Mouse (Mus musculus): ENCODE measurements around the gene Klf6.

Klf6 gene

DNA sequence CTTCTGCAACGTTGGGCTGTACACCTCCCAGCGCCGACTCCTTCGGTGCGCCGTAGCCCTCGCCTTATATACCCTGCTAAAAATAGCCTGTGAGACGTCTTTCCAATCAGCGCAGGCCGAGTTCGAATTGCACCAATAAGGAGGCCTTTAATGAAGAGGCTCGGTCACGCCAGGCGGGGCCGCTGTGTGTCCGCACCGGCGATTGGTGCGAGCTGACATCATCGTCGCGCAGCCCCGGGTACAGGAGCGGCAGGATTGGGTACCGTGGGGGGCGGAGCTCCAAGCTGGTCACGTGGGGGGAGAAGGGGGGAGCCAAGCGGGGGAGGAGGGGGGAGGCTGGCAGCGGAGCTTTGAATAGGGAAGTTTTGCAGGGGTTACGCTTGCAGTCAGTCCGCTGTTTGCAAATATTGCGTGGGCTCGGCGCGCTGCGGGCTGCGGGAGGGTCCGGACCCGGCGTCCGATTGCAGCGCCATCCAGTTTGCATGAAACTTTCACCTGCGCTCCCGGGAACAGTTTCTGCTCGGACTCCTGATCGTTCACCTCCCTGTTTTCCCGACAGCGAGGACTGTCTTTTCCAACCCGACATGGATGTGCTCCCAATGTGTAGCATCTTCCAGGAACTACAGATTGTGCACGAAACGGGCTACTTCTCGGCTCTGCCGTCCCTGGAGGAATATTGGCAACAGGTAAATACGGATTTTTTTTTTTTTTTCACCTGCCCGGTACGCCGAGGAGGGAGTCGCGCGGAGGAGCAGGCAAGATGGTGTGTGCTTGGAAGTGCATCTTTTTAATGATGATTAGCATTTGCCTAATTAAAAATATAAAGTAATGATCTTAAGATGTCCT, at the start of gene Klf6:
Gene Klf6 (plus strand): TSS at position 326 of the 846 bp plus-strand sequence.
- peak; percentile 99 to 100 for DNase-seq (ENCODE audit: low spot score in 2 of 2)

DNA sequence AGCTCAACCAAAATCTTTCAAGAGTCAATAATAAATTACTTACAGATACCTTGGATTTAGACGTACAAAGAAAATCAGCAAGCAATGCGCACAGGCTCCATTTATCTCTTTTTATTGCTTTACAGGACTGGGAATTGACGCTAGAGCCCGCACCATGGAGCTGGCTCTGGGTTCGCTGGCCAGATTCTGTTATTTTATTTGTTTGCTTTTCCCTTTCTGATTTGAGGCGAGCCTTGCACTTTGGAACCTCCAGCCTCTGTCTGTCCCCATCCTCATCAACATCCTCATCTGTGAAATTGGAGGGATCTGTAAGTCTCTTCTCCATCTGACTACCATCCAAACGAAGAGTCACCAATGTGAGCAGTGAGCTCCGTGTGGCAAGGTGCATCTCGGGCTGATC, 47.8 kb upstream of the Klf6 start:
- DNase-seq (ENCODE audit: low spot score in 2 of 2): no peak

DNA sequence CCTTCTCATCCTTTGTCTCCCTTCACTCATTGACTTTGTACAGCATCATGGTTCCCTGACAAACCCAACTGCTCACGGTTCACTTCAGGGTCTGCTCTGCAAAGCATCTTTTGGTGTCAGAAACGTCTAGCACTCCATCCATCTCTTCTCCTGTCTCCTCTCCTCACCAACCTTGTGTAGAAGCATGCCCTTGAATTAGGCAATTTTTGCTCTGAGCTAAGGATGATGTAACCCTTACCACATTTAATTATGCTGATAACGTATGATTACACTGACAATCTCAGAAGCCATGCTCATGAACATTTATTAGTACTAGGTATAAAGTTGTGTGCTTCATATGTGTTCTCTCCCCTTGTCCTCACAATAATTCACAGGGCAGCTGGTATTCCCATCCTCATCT, 44.0 kb upstream of the Klf6 start:
- DNase-seq (ENCODE audit: low spot score in 2 of 2): no peak

DNA sequence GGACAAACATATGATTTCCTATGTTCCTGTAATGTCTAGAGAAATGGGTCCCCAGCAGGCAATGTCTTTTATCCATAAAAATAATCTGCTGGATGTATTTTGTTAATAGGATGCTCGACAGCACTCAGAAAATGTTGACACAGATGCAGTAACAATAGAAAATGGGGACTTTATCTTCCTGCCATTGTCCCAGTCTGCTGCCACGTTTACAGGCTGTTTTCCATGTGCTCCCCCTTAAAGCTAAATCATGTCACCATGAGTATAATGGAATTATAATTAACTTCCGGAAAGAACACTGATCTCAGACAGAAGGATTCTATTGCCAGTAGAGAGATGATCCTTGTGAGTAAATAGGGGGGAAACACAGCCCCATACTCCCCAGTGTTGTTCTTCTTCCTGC, 42.1 kb upstream of the Klf6 start:
- no peak for DNase-seq (ENCODE audit: low spot score in 2 of 2)

DNA sequence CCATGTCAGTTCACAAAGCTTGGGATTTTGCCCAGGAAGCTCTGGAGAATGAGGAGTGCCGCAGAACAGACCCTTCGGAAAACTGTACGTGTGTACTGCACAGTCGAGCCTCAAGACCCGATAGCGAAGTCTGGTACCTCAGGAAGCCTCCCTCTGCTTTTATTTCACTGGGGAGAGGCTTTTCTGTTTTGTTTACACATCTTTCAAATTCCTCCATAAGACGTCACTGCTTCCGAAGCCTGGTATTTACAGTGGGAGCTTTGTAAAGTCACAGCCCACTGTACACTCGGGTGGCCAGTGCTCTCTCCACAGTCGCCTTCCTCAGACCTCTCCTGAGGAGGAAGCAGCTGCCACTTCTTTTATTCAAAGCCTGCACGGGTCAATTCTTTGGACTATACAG, 38.7 kb upstream of the Klf6 start:
- no peak for DNase-seq (ENCODE audit: low spot score in 2 of 2)

DNA sequence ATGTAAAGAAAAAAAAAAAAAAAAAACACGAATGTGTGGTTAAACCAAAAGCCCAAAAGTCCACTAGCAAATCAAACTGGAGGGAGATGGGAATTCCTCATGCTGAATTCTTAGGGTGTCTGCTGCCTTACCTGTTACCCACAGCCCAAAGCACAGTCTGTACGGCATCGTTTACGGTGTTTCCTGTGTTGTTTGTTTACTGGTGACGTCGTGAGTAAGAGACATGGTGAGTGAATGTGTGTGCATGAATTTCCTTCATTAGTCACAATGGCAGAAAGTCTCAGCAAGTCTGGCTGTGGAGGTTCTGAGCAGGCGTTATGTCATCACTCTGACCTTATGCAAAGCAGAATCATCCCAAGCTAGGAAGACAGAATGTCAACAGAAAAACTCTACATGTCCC, 38.1 kb upstream of the Klf6 start:
- DNase-seq (ENCODE audit: low spot score in 2 of 2): no peak

DNA sequence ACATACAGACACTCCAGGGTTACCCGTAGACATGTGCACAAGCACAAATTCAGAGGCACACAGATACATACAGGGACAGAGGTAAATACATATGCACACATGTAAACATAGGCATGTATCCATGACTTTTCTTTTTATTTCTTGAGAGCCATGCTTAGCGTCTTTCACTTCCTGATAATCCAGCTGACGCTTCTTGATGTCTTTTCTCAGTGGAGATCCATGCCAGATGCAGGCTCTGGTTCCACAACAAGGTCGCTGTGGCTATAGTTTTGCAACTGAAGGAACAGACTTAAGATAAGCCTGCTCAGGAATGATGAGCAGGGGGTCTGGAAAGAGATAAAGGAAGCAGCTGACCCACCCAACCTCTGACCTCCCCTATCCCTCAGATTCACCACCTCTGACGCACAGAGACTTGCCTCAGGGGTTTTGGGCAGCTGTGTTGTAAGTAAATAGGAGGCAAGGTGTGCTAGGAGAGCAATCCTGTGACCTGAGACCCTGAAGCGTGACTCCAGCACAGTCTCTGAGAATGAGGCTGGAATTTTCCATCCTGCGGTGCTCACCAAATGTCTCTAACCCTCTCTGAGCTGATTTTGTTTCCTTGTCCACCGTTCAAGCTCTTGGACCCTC, 37.0 kb upstream of the Klf6 start:
- DNase-seq (ENCODE audit: low spot score in 2 of 2): no peak

DNA sequence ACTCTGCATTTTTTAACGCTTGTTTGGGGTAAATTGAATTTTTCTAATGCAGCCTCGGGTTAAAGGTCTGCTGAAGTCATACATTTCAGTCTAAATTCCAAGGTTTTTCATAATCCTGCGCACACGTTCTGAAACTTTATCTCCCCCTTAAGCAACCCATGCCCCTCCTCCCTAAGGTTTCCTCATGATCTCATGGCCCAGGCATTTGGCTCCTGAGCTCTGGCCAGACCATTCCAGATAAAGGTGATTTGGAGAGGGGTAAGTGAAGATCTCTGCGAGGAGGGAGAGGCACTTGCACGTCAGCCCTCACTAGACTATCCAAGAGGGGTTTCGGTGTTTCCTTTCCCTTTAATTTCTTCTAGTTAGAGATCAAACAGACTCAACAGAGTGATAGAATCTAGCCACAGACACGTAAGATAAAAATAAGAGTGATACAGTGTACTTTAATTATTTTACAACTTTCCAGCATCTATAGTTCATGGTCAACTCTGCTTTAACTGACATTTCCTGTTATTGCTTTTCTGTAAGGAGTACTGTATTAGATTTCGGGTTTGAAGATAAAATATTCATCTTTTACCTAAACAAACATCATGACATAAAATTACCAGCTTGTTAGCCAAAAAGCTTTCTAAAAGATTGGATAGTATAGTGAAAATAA, 35.0 kb upstream of the Klf6 start:
- DNase-seq (ENCODE audit: low spot score in 2 of 2): no peak

DNA sequence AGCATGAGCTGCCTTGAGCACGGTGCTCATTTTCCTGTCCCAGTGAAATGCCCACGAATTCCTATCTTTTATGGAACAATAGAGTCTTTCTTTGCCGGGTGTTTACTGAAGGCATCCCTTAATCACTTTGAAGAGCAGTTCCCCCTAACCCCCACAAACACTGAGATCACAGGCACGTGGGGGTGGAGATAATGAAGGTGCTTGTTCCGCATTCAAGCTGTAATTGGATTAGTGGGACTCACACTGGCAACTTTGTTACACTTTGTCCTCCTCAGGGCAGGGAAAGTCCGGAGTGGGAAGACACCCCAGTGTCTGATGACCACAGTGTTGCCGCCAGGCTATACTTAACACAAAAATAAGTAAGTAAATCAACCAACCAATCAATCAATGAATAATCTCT, 29.3 kb upstream of the Klf6 start:
- no peak for DNase-seq (ENCODE audit: low spot score in 2 of 2)

DNA sequence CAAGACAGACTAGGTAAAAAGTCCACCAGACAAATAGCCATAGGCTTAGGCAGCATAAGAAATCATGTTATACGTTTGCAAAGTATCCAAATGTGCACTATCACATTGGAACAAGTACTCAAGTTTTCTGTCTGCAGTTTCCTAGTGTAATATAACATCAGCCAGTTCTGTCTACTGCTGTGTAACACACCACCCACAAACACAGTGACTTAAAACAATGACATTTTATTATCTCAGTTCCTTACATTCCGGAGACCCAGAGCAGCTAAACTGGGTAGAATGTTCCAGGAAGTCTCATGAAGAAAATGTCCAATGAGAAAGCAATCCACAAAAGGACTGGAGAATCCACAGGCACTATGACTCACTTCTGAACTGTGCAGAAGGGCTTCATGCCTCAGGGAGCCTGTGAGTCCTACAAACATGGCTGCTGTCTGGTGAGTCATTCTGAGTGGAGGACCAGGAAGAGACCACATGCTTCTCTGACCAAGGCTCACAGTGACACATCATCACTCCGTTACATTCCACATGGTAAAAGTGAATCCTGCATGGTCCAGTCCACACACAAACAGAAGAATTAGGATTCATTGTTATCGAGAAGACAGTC, 24.0 kb upstream of the Klf6 start:
- no peak for DNase-seq (ENCODE audit: low spot score in 2 of 2)

DNA sequence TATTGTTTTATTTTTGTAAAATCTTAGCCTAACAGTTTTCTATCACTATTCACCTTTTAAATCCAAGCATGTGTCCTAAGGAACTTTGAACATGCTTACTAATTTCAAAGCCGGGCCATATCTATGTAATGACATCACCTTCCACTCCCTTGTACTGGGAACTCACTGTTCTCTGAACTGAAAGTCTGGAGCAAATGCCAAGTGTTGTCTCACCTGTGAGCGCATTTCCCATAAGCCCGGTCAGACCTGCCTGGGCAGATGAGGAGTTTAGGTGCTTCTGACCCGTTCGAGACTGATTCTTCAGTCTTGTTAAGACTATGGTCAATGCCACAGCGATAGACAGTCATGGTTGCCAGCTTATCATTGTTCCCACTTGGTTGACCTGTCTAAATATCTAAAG, 19.9 kb upstream of the Klf6 start:
- no peak for DNase-seq (ENCODE audit: low spot score in 2 of 2)

DNA sequence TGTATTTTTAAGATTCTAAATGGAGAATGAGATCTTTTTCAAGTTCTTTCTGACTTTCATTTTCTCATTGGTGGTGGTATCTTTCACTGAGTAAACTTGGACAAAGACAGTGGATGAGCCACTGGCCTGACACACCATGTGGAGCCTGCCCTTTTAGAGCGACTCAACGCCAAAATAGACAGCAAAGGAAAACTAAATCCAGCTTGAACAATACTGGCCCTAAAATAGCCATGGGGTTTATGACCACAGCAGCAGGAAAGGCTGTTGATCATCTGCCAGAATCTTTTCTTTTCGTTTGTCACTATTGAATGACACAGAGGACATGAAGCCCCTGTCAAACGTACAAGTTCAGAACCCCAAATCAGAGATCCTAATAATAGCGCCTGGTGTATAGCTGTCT, 18.4 kb upstream of the Klf6 start:
- no peak for DNase-seq (ENCODE audit: low spot score in 2 of 2)

DNA sequence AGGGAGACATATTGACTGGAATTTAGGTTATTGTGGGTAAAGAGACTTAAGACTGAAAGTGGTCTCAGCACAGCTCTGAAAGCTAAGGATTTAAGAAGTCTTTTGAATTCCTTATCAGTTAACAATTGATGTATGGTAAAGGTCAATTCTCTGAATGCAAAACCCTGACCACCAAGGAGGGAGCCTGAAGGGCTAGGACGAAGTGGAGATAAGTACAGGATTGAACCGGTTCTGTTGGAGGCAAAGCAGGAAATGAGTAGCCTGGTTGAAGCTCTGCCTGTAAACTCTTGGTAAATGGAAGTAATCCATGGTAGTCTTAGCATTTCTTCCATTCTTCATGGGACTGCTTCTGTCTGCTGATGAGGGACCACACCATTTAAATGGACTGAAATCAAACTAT, 17.5 kb upstream of the Klf6 start:
- no peak for DNase-seq (ENCODE audit: low spot score in 2 of 2)

DNA sequence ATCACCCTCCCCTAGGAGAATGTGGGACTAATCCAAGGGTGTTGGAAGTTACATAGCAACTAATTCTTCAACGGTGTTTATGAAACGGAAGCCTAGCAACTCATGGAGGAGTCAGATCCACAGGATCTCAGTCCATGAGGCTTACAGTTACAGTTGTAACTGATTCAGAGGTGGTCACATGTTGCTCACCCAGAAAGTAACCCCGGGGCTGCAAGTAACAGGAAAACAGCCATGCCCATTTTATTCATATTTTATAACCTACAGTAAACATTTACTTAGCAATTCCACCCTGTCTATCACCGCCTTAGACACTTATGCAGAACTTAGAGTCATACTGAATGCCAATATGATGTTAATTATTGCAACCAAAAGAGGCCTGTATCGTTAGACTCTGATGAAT, 16.9 kb upstream of the Klf6 start:
- DNase-seq (ENCODE audit: low spot score in 2 of 2): no peak

DNA sequence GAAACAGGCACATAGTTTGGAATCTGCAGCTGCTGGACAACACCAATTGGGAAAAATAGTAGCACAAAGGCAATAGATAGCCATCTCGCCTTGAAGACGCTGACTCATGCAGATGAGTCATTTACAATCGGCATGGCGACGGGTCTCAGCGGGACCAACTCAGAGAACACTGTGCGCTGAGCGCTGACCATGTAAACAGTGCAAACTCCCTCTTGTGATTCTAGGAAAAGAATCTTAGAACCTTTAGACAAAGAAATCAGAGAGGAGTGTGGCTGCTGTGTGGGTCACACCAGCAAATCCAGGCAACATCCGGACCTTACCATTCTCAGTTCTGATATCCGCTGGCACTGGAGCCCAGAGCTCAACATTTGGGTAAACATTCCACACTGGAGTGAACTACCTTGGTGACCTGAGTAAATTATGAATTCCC, 16.1 kb upstream of the Klf6 start:
- DNase-seq (ENCODE audit: low spot score in 2 of 2): no peak

DNA sequence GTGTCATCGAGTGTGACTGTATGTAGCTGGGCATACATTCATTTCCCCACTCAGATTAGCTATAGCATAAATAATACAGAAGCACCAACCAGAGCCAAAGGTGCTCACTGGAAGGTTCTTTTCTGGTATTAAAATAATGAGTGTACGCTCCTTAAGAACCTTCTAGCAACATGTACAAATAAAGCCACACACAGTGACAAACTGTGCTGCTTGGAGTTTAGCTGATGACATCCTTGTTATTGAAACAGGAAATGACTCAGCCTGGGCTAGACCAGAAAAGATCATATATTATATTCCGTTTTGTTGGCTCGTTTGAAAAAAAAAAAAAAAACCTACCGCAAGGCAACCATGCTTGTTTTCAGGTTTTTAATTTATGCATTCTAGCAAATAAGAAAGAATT, 15.7 kb upstream of the Klf6 start:
- no peak for DNase-seq (ENCODE audit: low spot score in 2 of 2)

DNA sequence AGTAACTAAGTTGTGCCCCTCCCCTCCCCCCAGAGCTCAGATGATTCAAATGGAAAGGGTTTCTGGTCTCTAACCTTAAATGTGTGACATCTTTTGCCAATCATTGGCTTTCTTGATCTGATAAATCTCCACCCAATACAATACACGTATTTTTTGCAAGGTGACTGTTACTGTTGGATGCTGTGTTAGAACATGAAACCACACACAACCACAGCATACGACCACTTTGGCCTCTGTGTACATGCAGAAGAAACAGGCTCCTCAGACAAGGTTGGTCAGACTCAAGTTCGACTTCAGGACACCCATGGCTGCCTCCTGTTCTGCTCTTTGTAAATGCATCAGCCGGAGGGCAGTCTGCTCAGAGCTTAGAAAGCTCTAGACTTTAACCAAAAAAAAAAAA, 14.4 kb upstream of the Klf6 start:
- no peak for DNase-seq (ENCODE audit: low spot score in 2 of 2)

DNA sequence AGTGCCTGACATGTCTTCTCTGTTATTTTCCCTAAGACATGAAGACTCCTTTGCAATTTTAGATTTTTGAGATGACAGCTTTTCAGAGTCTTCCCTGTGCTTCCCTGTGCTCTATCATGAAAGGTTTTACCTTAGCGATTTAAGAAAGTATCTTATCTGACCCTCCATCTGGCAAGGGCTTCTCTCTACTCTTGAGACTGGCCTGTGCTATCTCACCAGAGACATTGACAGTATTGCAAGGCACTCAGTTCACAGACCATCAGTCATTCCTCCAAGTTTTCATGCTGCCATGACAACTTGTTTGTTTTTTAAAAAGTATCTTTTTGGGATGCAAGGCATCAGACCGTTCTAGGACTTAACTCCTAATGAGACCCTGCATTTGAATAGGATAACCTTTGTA, 13.5 kb upstream of the Klf6 start:
- no peak for DNase-seq (ENCODE audit: low spot score in 2 of 2)

DNA sequence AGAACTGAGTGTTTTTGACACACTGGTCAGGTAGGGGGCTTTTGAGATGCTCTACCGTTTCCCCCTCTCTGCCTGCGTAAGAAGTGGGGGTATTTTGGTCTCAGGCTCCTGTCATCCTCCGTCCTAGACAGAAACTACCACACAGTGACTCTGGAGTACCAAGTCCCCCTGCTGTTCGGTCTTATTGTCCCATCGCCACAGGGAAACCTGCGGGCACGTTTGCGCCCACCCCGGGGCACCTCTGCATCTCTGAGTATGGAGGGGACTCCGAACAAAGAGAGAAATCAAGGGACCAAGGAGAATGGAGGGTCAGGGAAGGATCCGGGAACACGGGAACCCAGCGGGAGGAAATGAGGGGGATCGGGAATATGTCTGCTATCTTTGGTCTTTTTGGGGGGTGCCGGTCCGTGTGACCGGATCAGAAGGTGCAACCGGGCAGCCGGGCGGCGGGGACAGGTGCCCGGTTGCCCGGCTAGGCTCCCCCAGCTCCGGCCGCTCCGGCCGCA, 578 bp upstream of the Klf6 start:
- DNase-seq (ENCODE audit: low spot score in 2 of 2): peak in 1 of 2 experiments; percentile 49

DNA sequence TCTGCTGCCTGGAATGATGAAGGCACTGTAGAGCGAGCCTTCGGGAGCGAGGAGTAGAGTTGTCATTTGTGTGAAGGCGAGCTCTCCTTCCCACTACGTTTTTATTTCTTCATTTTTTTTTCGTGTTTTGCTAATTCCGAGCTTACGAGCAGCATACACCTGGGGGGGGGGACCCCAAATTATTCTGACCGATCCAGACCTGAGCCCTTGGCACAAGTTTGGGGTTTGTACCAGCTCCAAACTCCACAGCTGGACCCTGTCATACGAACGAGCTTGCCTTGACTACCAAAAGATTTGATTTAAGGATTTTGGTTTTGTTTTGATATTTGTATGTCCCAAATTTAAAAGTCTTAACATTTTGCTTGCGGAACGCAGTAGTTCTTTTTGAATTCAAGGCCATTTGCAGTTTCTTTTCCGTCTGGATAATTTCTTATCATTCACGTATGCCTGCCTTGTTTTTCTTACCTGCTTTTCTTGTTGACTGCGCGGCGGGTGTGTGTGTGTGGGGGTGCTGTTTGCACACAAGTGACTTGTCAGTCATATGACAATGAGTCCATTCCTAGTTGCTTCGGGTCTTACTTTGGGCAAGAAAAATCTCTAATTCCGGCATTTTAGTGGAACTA, 832 bp downstream of the Klf6 start:
- DNase-seq (ENCODE audit: low spot score in 2 of 2): no peak

DNA sequence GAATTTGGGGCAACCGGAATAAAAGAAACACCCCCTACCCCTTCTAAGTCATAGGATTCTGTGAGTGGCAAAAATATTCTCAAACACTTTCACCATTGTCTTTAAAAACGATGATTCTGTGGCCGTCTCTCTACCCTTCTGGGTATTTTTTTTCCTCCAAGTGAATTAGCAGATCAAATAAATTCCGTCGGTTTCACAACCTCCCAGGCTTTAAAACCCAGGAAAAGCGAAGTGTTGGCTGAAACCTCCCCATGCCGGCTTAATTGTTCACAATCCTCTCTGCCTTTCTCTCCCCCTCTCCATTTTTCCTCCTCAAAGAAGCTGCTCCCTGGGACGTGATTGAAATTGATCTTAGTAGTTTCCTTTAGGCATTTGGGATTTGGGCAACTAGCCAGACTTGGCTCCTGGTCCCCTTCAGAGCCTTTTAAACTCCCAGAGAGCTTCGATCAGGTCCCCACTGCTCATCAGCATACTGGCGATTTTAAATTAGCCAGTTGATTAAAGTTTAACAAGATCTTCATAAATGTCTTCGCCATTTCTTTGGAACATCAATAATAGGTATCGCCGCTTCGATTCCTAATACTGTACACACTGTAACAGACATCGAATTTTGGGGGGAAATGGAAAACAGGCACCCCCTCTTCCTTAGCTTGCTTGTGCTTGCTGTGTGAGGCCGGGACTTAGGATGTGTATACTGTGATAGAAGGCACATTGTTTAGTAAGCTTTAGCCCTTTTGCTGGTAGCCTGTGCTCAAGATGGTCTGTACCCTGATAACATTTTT, 1.5 kb downstream of the Klf6 start:
- no peak for DNase-seq (ENCODE audit: low spot score in 2 of 2)

All from frontal cortex, postnatal 14 days (tissue).